Mouse (Mus musculus): ENCODE data around the gene Fam216a. TPM values are rescaled to one million over a fixed set of nuclear protein-coding genes. Genes with fewer than 3 reads are reported as not detected.

Fam216a gene
- polyA plus RNA-seq, 1 experiment, result 3.2 TPM

- Histone ChIP-seq H3K36me3 (ENCODE audit: control insufficient read depth, insufficient read depth, low read length) (peaks cover 2% of the 10 kb centered on the region; the same call in 1 of the 2 replicates), H3K27me3 (ENCODE audit: control insufficient read depth, insufficient read depth, low read length) (no peaks in the 10 kb centered on the region), H3K4me1 (ENCODE audit: control insufficient read depth, insufficient read depth, insufficient read length, low read length) (peaks cover 8% of the 10 kb centered on the region), H3K4me3 (ENCODE audit: low read depth, low read length) (no peak overlapping the region), H3K27ac (ENCODE audit: insufficient read depth, low read depth, low read length) (no peak overlapping the region)
- TF ChIP-seq CTCF (IDR thresholded peaks at IDR 0.05; ENCODE audit: extremely low read depth, insufficient read length, insufficient replicate concordance, low read depth, low read length) (no peak), POLR2A (IDR thresholded peaks at IDR 0.05; ENCODE audit: low read depth, low read length) (no peak)
Observed at GRCm38 (mm10) chr5:122390671-122391070, 18.5 kb upstream of the Fam216a start.

DNA sequence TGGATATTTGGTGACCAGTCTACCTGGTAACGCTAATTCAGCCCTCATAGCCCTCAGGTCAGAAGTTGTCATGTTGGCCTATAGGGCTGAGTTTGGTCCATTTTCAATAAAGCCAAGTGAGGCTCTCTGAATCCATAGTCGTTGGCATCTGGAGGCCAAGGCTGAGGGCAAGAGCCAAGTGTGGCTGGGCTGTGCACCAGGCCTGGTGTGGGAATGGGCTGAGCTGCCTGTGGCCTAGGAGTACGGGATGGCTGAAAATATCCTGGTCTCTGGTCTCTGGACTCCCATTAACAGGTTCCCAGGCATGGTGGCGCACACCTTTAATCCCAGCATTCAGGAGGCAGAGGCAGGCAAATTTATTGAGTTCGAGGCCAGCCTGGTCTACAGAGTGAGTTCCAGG is 17.8 kb upstream of the Fam216a start:
- Histone ChIP-seq H3K4me3 (ENCODE audit: low read depth, low read length) (no peak overlapping the region), H3K36me3 (ENCODE audit: control insufficient read depth, insufficient read depth, low read length) (peaks cover 2% of the 10 kb centered on the region; the same call in 1 of the 2 replicates), H3K27ac (ENCODE audit: insufficient read depth, low read depth, low read length) (no peak overlapping the region), H3K4me1 (ENCODE audit: control insufficient read depth, insufficient read depth, insufficient read length, low read length) (peaks cover 8% of the 10 kb centered on the region), H3K27me3 (ENCODE audit: control insufficient read depth, insufficient read depth, low read length) (no peaks in the 10 kb centered on the region)
- TF ChIP-seq POLR2A (IDR thresholded peaks at IDR 0.05; ENCODE audit: low read depth, low read length) (no peak), CTCF (IDR thresholded peaks at IDR 0.05; ENCODE audit: extremely low read depth, insufficient read length, insufficient replicate concordance, low read depth, low read length) (no peak)
- WGBS, result 88% methylated on average over 5 of the region's 5 CpGs

GRCm38 (mm10) chr5:122379374-122380155 is 7.4 kb upstream of the Fam216a start:
- WGBS, result 45% methylated on average over 11 of the region's 11 CpGs

DNA sequence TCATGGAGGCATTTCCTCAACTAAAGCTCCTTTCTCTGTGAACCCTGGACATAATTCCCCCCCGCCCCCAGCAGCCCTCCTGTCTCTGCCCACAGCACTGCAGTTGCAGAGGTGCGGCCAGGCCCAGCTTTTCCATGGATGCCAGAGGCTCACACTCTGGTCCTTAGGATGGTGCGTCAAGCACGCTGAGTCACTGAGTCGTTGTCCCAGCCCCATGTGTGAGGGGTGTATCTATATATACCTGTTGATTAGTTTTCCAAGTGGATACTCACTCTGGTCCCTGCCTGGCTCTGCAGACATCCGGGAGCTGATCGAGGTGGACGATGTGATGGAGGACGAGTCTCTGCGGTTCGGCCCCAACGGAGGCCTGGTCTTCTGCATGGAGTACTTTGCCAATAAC is 6.0 kb upstream of the Fam216a start:
- H3K4me1 ChIP-seq (ENCODE audit: control insufficient read depth, insufficient read depth, insufficient read length, low read length), result no peaks in the 10 kb centered on the region
- H3K27ac ChIP-seq (ENCODE audit: insufficient read depth, low read depth, low read length), result no peak overlapping the region
- no peaks in the 10 kb centered on the region for H3K27me3 ChIP-seq (ENCODE audit: control insufficient read depth, insufficient read depth, low read length)
- 94% methylated on average over 12 of the region's 12 CpGs for WGBS
- no peak overlapping the region for H3K4me3 ChIP-seq (ENCODE audit: low read depth, low read length)
- H3K36me3 ChIP-seq (ENCODE audit: control insufficient read depth, insufficient read depth, low read length), result peaks cover 28% of the 10 kb centered on the region
- TF ChIP-seq POLR2A (IDR thresholded peaks at IDR 0.05; ENCODE audit: low read depth, low read length), result no peak
- no peak for TF ChIP-seq CTCF (IDR thresholded peaks at IDR 0.05; ENCODE audit: extremely low read depth, insufficient read length, insufficient replicate concordance, low read depth, low read length)

More at GRCm38 (mm10) chr5:122379374-122380155, 7.4 kb upstream of the Fam216a start:
- TF ChIP-seq POLR2A (IDR thresholded peaks at IDR 0.05; ENCODE audit: low read depth, low read length), result no peak
- TF ChIP-seq CTCF (IDR thresholded peaks at IDR 0.05; ENCODE audit: extremely low read depth, insufficient read length, insufficient replicate concordance, low read depth, low read length), result peak; percentile 81; the same call in 1 of the 2 replicates
- Histone ChIP-seq H3K4me1 (ENCODE audit: control insufficient read depth, insufficient read depth, insufficient read length, low read length) (no peaks in the 10 kb centered on the region), H3K27ac (ENCODE audit: insufficient read depth, low read depth, low read length) (no peak overlapping the region), H3K4me3 (ENCODE audit: low read depth, low read length) (no peak overlapping the region), H3K36me3 (ENCODE audit: control insufficient read depth, insufficient read depth, low read length) (peaks cover 28% of the 10 kb centered on the region), H3K27me3 (ENCODE audit: control insufficient read depth, insufficient read depth, low read length) (no peaks in the 10 kb centered on the region)

DNA sequence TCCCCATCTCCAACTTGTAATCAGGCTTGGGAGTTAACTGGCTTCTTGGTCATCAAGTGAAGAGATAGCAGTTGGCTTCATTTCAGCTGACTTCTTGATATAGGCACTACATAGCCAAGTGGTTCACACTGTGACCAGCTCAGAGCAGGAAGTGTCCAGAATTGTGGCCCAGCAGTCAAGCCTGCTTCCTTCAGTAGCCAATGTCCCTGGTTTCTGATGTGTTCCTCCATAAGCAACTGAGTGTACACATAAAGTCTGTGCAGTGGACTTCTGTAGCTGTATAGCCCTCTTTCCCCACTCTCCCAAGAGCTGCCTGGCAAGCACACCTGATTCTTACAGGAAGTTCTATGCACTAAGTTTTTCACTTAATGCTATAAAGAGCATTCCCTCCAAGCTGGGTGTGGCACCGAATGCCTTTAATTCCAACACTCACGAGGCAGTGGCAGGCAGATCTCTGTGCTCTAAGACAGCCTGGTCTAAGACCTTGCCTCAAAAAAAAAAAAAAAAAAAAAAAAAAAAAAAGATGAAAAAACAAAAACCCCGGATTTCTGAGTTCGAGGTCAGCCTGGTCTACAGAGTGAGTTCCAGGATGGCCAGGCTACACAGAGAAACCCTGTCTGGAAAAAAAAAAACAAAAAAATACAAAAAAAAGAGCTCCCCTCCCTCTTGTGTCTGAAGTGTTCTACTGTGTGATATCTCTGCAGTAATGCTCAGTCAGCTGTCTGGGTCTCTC is 5.1 kb upstream of the Fam216a start:
- Histone ChIP-seq H3K36me3 (ENCODE audit: control insufficient read depth, insufficient read depth, low read length) (peaks cover 23% of the 10 kb centered on the region), H3K4me3 (ENCODE audit: low read depth, low read length) (no peak overlapping the region), H3K27ac (ENCODE audit: insufficient read depth, low read depth, low read length) (no peak overlapping the region), H3K4me1 (ENCODE audit: control insufficient read depth, insufficient read depth, insufficient read length, low read length) (no peaks in the 10 kb centered on the region), H3K27me3 (ENCODE audit: control insufficient read depth, insufficient read depth, low read length) (no peaks in the 10 kb centered on the region)
- WGBS, result 85% methylated on average over 4 of the region's 4 CpGs
- TF ChIP-seq CTCF (IDR thresholded peaks at IDR 0.05; ENCODE audit: extremely low read depth, insufficient read length, insufficient replicate concordance, low read depth, low read length) (no peak), POLR2A (IDR thresholded peaks at IDR 0.05; ENCODE audit: low read depth, low read length) (no peak)

DNA sequence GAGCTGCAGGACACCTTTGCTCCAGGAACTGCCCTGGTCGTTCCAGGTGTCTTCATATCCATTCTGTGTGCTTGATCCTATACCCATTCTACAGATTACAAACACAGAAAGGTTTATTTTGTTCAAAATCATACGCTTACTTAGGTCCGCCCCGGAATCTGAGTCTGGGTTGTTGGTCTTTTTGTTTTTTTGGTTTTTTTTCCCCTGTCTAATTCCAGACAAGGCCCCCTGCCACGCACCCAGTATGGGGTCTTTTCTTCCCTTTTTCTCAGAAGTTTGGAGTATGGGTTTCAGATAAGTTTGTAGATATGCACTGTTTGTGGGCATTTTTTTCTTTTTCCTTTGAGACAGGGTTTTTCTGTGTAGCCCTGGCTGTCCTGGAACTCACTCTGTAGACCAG is 714 bp upstream of the Fam216a start:
- H3K36me3 ChIP-seq (ENCODE audit: control insufficient read depth, insufficient read depth, low read length), result peaks cover 3% of the 10 kb centered on the region; the same call in 1 of the 2 replicates
- H3K27me3 ChIP-seq (ENCODE audit: control insufficient read depth, insufficient read depth, low read length), result no peaks in the 10 kb centered on the region
- WGBS, result 6% methylated on average over 5 of the region's 5 CpGs
- peaks cover 2% of the 10 kb centered on the region; the same call in 1 of the 2 replicates for H3K4me1 ChIP-seq (ENCODE audit: control insufficient read depth, insufficient read depth, insufficient read length, low read length)
- peak overlapping the region; percentile 62 for H3K27ac ChIP-seq (ENCODE audit: insufficient read depth, low read depth, low read length)
- H3K4me3 ChIP-seq (ENCODE audit: low read depth, low read length), result peak overlapping the region; percentile 71
- TF ChIP-seq POLR2A (IDR thresholded peaks at IDR 0.05; ENCODE audit: low read depth, low read length), result no peak
- TF ChIP-seq CTCF (IDR thresholded peaks at IDR 0.05; ENCODE audit: extremely low read depth, insufficient read length, insufficient replicate concordance, low read depth, low read length), result no peak
